Mouse (Mus musculus): ENCODE measurements at regions not wholly inside any gene's neighbourhood (a gene's known extent, or its start where the extent isn't known, plus 50 kb on each side); places are given as distances from the start of the nearest gene placed in this dataset.

GRCm38 (mm10) chr16:50939316-50939715, 348.4 kb upstream of the Ccdc54 start:
- TF ChIP-seq POLR2A (IDR thresholded peaks at IDR 0.05; ENCODE audit: low read depth, low read length) (no peak), CTCF (IDR thresholded peaks at IDR 0.05; ENCODE audit: extremely low read depth, insufficient read depth, insufficient read length, insufficient replicate concordance) (no peak)
